ENCODE assay signal across 19 mouse cellular contexts in genomic region chr2:109930771-109931170, GRCm38 (mm10). TPM values are rescaled to one million over a fixed set of nuclear protein-coding genes. Genes with fewer than 3 reads are reported as not detected.
DNase-seq lines count a peak whose midpoint lies in the region; TF ChIP-seq lines count a peak whose summit lies in the region.
"Had no signal": no experiment of that assay in that cellular context is flagged by ENCODE, and none has a peak within 500 bp of the region (broad histone marks: within the 10 kb centered on the region; RNA-seq: fewer than 3 reads in every experiment).

No protein-coding gene starts in this region.

- TF ChIP-seq CTCF in gastrocnemius, adult 2 months (IDR thresholded peaks at IDR 0.05): peak; percentile 19; the same call in 1 of the 2 replicates
- 0 out of 2 replicates have a peak, but pooled peaks have one; percentile 9 for TF ChIP-seq CTCF in lung, adult 2 months (IDR thresholded peaks at IDR 0.05; ENCODE audit: insufficient read depth, low read length)

- no peak overlapping the region for H3K4me3 ChIP-seq in gastrocnemius, adult 2 months
- H3K4me3 ChIP-seq in lung, adult 2 months (replicated peaks; ENCODE audit: extremely low read depth, low read depth, low read length): no peak overlapping the region
- H3K4me3 ChIP-seq: embryonic facial prominence, embryonic 10.5 days; forebrain, embryonic 15.5 days; hindbrain, embryonic 10.5 days; intestine, embryonic 15.5 days; limb, embryonic 12.5 days; midbrain, embryonic 12.5 days had no signal

- WGBS in lung, adult 2 months: 95% methylated on average over 4 of the region's 4 CpGs

- H3K27ac ChIP-seq in gastrocnemius, adult 2 months: no peak overlapping the region
- H3K27ac ChIP-seq: embryonic facial prominence, embryonic 10.5 days; forebrain, embryonic 15.5 days; hindbrain, embryonic 10.5 days; limb, embryonic 12.5 days; midbrain, embryonic 12.5 days had no signal

- H3K4me1 ChIP-seq in lung, adult 2 months (ENCODE audit: control insufficient read depth, insufficient read depth, low read length): no peaks in the 10 kb centered on the region
- H3K4me1 ChIP-seq: forebrain, embryonic 15.5 days had no signal

- TF ChIP-seq POLR2A in lung, adult 2 months (IDR thresholded peaks at IDR 0.05; ENCODE audit: borderline replicate concordance, extremely low read depth, low read depth, low read length): no peak

- no peak for DNase-seq in gastrocnemius, adult 2 months
- DNase-seq in gastrocnemius, adult 8-10 months (ENCODE audit: low spot score in 2 of 2): no peak
- peak; percentile 25 for DNase-seq in kidney, adult 9 months
- no peak for DNase-seq in kidney, adult 11 months
- no peak for DNase-seq in lung, adult 2 months
- no peak for DNase-seq in lung, postnatal 10 days
- no peak for DNase-seq in adrenal gland, postnatal 14 days
- no peak for DNase-seq in B cell, adult 2 months
- DNase-seq: cerebellum, adult 11-12 months; cerebellum, postnatal 10 days; gastrocnemius, postnatal 14 days; lung, postnatal 14 days; right cerebral cortex, postnatal 14 days had no signal

- intact Hi-C loops in gastrocnemius, adult 2 months (cut with DNase I): no loop called here

RNA-seq across cellular contexts. Expression of gene Lgr4, which starts 13.3 kb away (rescaled TPM):
- 10 to 100 TPM; 28.9 to 30.4 TPM for total RNA-seq in gastrocnemius, adult 2 months (2021)
- 10 to 100 TPM; 28.4 to 33.1 (median 32.1) TPM for total RNA-seq in gastrocnemius, adult 8-10 months (2022)
- polyA plus RNA-seq in lung, adult 2 months (2012; rRNA removed): 5.1 and 6.6 TPM in 2 replicates
- total RNA-seq in adrenal gland, postnatal 14 days (2021): 109 and 125 TPM in 2 replicates

RNA-seq across cellular contexts. Expression of gene Lin7c, which starts 40.1 kb away (rescaled TPM):
- total RNA-seq in gastrocnemius, adult 2 months (2021): 10 to 100 TPM; 27.5 to 32.9 TPM
- total RNA-seq in gastrocnemius, adult 8-10 months (2022): 10 to 100 TPM; 25.4 to 28.1 (median 27.6) TPM
- 6.3 and 12.5 TPM in 2 replicates for polyA plus RNA-seq in lung, adult 2 months (2012; rRNA removed)
- 72.4 and 77.2 TPM in 2 replicates for total RNA-seq in adrenal gland, postnatal 14 days (2021)
